Mouse (Mus musculus) embryonic facial prominence, embryonic 14.5 days (tissue): ENCODE results near the gene Dus3l. TPM values are rescaled to one million over a fixed set of nuclear protein-coding genes. Genes with fewer than 3 reads are reported as not detected.

Experiments used
- ATAC-seq: fragments of 200-750 bp; cut with Nextera tagmentation; 2 replicates; pipeline ENCODE4 v1.8.0; 2017; ENCODE audit warnings: low read depth, moderate number of reproducible peaks, moderate TSS enrichment
- DNase-seq: peaks from one replicate; pipeline ENCODE4 v3.0.0-alpha.2; 2015; ENCODE audit warnings: low spot score
- H3K27ac ChIP-seq: fragments of 300-500 bp; sonication (generic); replicated peaks from 2 replicates; pipeline ENCODE4 v1.5.1; 2014; ENCODE audit warnings: low read depth, mild to moderate bottlenecking, low read length, moderate library complexity
- H3K27me3 ChIP-seq: fragments of 300-500 bp; sonication (generic); replicated peaks from 2 replicates; pipeline ENCODE4 v1.6.1; 2014; ENCODE audit warnings: low read length; ENCODE audit not compliant: control insufficient read depth, insufficient read depth
- H3K36me3 ChIP-seq: fragments of 300-500 bp; sonication (generic); 2 replicates; pipeline ENCODE4 v1.6.1; 2014; ENCODE audit warnings: low read length, mixed read lengths; ENCODE audit not compliant: control insufficient read depth, insufficient read depth
- H3K4me1 ChIP-seq: fragments of 300-500 bp; sonication (generic); 2 replicates; pipeline ENCODE4 v1.6.1; 2014; ENCODE audit warnings: antibody characterized with exemption, low read length; ENCODE audit not compliant: control insufficient read depth, insufficient read depth
- H3K4me2 ChIP-seq: fragments of 300-500 bp; sonication (generic); 2 replicates; pipeline ENCODE4 v1.6.1; 2014; ENCODE audit warnings: low read depth, mild to moderate bottlenecking, low read length, moderate library complexity, mixed read lengths
- H3K4me3 ChIP-seq: fragments of 300-500 bp; sonication (generic); 2 replicates; pipeline ENCODE4 v1.5.1; 2014; ENCODE audit warnings: low read depth, mild to moderate bottlenecking, low read length
- H3K9ac ChIP-seq: fragments of 300-500 bp; sonication (generic); 2 replicates; pipeline ENCODE4 v1.6.1; 2014; ENCODE audit warnings: low read depth, mild to moderate bottlenecking, low read length, moderate library complexity, mixed read lengths
- H3K9me3 ChIP-seq: fragments of 300-500 bp; sonication (generic); 2 replicates; pipeline ENCODE4 v1.6.1; 2016; ENCODE audit warnings: low read length; ENCODE audit not compliant: control insufficient read depth
- WGBS: fragments of 180-500 bp; shearing (Covaris S2); extraction: QIAGEN DNeasy Blood & Tissue Kit; methylation state at CpG from one replicate; pipeline ENCODE4 v1.1.7; 2014; 5-methylcytosine and 5-hydroxymethylcytosine counted together
- polyA plus RNA-seq: library from polyadenylated mRNA; unstranded; fragments of >200 nt; fragmentation: Nextera tagmentation; extraction: Ambion mirVana; gene quantifications from 2 replicates; pipeline ENCODE4 v1.2.1, GENCODE M21; 2014

The Dus3l gene
- polyA plus RNA-seq, 1 experiment from 2014 or later: 33.3 TPM

GRCm38 (mm10) chr17:56744173-56744572, 20.4 kb upstream of the Dus3l start:
- Histone ChIP-seq H3K4me2 (no peak overlapping the region), H3K9me3 (no peaks in the 10 kb centered on the region), H3K27ac (no peak overlapping the region; the same call in 1 of the 2 replicates), H3K4me1 (no peaks in the 10 kb centered on the region), H3K9ac (no peak overlapping the region), H3K36me3 (no peaks in the 10 kb centered on the region), H3K27me3 (no peaks in the 10 kb centered on the region), H3K4me3 (no peak overlapping the region)
- ATAC-seq (peak; percentile 51; the same call in 1 of the 2 replicates), DNase-seq (peak; percentile 80)
- 41% methylated on average over 5 of the region's 5 CpGs for WGBS

DNA sequence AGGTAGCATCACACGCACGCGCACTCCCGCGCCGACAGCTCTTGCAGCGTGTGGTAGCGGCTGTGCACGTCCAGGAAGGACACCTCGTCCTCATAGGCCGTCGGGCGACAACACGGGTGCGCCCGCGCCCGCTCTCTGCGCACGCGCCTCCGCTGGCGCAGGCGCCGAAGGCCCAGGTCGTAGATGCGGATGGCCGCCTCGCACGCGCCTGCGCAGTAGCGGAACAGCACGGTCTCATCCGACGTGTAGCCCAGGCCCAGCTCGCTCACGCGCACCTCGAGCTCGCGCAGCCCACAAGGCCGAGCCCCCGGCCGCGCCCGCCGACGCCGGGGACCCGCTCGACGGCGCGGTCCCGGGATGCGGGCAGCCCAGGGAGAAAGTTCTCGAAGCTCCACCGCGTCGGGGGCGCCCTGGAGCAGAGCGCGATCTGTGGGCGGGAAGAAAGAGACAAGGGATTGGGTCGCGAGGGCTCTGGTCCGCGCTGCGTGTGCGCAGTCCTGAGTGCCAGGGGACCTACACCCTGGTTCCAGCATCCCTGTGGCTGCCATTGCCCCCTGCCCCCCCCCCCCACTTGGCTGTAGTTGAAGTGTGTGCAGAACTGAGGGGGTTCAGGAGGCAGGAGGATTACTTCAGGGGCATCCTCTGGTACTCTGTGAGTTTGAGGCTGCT, 13.0 kb upstream of the Dus3l start:
- 25% methylated on average over 49 of the region's 71 CpGs for WGBS

DNA sequence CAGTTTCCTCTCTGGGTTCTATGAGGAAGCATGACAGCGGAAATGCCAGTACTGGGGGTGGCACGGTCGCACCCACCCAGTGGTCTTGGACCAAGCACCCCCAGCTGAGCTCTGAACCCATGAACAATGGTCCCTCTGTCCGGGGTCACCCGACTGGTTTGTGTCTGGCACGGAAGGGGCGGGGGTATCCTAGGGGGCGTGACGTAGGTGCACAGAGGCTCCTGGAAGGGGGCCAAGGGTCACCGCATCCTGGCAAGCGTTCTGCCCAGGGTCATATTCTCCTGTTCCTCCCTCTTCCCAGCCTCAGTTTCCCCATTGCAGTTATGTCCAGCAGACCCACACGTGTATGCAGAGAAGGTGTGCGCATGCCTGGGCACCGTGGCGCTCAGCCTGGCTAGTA, 11.1 kb upstream of the Dus3l start:
- H3K27me3 ChIP-seq: peaks cover 56% of the 10 kb centered on the region
- DNase-seq (no peak), ATAC-seq (no peak)
- 16% methylated on average over 15 of the region's 15 CpGs for WGBS
- no peak overlapping the region for H3K27ac ChIP-seq
- no peaks in the 10 kb centered on the region for H3K36me3 ChIP-seq
- no peak overlapping the region for H3K4me2 ChIP-seq
- no peak overlapping the region for H3K4me3 ChIP-seq
- H3K9ac ChIP-seq: no peak overlapping the region
- H3K9me3 ChIP-seq: no peaks in the 10 kb centered on the region
- H3K4me1 ChIP-seq: peaks cover 17% of the 10 kb centered on the region

More for the DNA sequence above, 13.0 kb upstream of the Dus3l start:
- H3K9ac ChIP-seq: peak overlapping the region; percentile 19; the same call in 1 of the 2 replicates
- DNase-seq (peak; percentile 71), ATAC-seq (peak; percentile 75)
- peak overlapping the region; percentile 33 for H3K4me2 ChIP-seq
- no peak overlapping the region for H3K27ac ChIP-seq
- no peaks in the 10 kb centered on the region for H3K36me3 ChIP-seq
- peaks cover 47% of the 10 kb centered on the region for H3K27me3 ChIP-seq
- no peaks in the 10 kb centered on the region for H3K9me3 ChIP-seq
- H3K4me3 ChIP-seq: peak overlapping the region; percentile 19
- H3K4me1 ChIP-seq: peaks cover 12% of the 10 kb centered on the region

- 6% methylated on average over 32 of the region's 36 CpGs for WGBS
These were observed 10.0 kb upstream of the Dus3l start for GRCm38 (mm10) chr17:56754271-56755185.

DNA sequence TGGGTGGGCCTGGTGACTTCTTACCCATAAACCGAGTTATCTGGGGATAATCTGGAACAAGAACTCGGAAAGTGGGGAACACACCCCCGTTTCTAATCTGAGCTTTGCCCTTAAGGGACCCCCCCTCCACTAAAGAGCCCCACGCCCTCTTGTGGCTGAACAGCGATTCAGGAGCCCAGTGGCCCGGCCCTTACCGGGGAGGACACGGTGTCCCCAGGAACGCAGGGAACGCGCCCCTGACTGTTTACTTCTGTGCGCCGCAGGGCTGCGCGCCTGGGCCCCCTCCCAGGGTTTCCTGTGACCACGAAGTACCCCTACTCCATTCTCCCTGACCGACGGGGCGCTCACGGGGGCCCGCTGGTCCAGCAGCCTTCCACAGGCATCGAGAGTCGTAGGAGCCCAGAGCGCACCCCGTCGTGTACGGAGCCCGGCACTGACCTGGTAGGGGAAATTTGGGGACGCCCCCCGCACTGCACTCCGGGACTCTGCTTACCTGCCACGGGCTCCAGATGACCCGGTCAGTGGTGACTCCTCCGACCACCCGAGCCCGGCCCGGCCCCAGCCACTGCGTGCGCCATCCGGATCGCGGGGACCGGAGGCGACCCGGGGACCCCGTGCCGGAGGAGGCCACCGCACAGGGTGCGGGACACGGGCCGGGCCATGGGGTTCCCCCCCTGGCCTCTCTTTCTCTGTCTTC, 7.7 kb upstream of the Dus3l start:
- ATAC-seq: peak; percentile 5; the same call in 1 of the 2 replicates
- H3K36me3 ChIP-seq: no peaks in the 10 kb centered on the region
- WGBS: under 1% methylated on average over 38 of the region's 51 CpGs
- peak overlapping the region; percentile 71 for H3K9ac ChIP-seq
- no peak for DNase-seq
- H3K4me2 ChIP-seq: peak overlapping the region; percentile 99
- peaks cover 17% of the 10 kb centered on the region for H3K4me1 ChIP-seq
- H3K4me3 ChIP-seq: peak overlapping the region; percentile 59
- H3K27ac ChIP-seq: no peak overlapping the region
- H3K9me3 ChIP-seq: no peaks in the 10 kb centered on the region
- H3K27me3 ChIP-seq: peaks cover 55% of the 10 kb centered on the region

More at GRCm38 (mm10) chr17:56754271-56755185, 10.0 kb upstream of the Dus3l start:
- Histone ChIP-seq H3K36me3 (no peaks in the 10 kb centered on the region), H3K4me2 (peak overlapping the region; percentile 28), H3K9me3 (no peaks in the 10 kb centered on the region), H3K27ac (no peak overlapping the region), H3K27me3 (peaks cover 56% of the 10 kb centered on the region), H3K4me1 (peaks cover 17% of the 10 kb centered on the region), H3K4me3 (peak overlapping the region; percentile 7; the same call in 1 of the 2 replicates), H3K9ac (no peak overlapping the region)
- DNase-seq (no peak), ATAC-seq (no peak)

DNA sequence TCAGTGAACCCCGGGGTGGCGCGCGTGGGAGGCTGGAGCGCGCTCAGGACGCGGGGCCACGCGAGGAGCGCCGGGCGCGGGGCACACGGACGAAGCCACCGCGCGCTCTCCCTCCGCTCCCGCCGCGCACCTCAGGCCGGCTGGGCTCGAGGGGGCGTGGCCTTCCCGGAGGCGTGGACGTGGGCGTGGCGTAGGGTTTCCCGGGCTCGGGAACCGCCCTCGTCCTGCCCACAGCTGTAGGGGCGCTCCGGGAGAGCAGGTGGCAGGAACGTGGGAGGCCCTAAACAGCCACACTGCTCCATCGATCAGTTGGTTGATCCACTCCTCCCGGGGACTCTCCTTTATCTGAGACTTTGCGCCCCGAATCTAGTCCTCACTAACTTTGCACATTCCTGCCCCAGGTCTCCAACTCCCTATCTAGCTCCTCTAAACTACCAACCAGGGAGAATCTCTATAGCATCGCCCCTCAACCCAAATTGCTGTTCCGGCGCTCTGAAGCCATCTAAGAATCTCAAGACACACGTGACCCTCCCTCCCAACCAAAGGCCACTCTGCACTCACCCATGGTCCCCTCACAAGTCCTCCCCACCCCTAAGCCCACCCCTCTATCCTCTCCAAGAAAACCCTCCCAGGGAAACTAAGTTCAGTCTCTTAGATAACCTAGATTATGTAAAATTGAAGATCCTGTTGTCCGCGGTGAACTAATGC, 7.0 kb upstream of the Dus3l start, which contains the start of gene Nrtn:
Nrtn (minus strand) TSS at position 115 of the 708 bp plus-strand sequence.
- ATAC-seq (peak; percentile 72), DNase-seq (peak; percentile 91)
- Histone ChIP-seq H3K9ac (peak within 1 kb of the TSS; percentile 71), H3K9me3 (no peaks in the 10 kb centered on the region), H3K4me1 (peaks cover 18% of the 10 kb centered on the region), H3K36me3 (no peaks in the 10 kb centered on the region), H3K27me3 (peaks cover 47% of the 10 kb centered on the region), H3K4me3 (peak within 1 kb of the TSS; percentile 59), H3K27ac (no peak within 1 kb of the TSS), H3K4me2 (peak within 1 kb of the TSS; percentile 99)
- under 1% methylated on average over 17 of the region's 48 CpGs for WGBS

DNA sequence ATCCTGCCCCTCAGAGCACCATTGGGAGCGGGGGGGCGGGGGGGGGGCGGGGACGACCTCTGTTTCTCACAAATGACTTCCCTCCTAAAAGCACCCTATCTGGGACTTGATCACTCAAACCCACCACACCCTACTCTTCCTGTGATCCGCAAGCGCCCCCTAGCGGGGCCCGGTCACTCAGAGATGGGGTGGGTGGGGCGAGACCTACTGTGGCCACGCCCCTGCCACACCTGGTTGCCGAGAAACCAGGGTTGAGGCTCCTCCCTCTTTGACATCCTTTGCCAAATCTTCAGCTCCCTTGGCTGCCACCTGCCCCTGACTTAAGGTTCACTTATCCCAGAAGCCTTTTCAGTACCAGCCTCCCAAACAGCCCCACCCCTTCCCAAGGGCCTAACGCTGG, 6.4 kb upstream of the Dus3l start:
- H3K9ac ChIP-seq: no peak overlapping the region
- H3K27ac ChIP-seq: no peak overlapping the region
- H3K4me2 ChIP-seq: peak overlapping the region; percentile 99; the same call in 1 of the 2 replicates
- H3K4me3 ChIP-seq: no peak overlapping the region
- peaks cover 24% of the 10 kb centered on the region for H3K4me1 ChIP-seq
- no peaks in the 10 kb centered on the region for H3K9me3 ChIP-seq
- DNase-seq (peak; percentile 67), ATAC-seq (no peak)
- 4% methylated on average over 12 of the region's 12 CpGs for WGBS
- H3K27me3 ChIP-seq: peaks cover 42% of the 10 kb centered on the region
- no peaks in the 10 kb centered on the region for H3K36me3 ChIP-seq

GRCm38 (mm10) chr17:56759261-56759660, 5.3 kb upstream of the Dus3l start:
- DNase-seq (no peak), ATAC-seq (no peak)
- Histone ChIP-seq H3K9ac (no peak overlapping the region), H3K4me2 (no peak overlapping the region), H3K36me3 (no peaks in the 10 kb centered on the region), H3K4me3 (no peak overlapping the region), H3K4me1 (peaks cover 16% of the 10 kb centered on the region), H3K27ac (no peak overlapping the region), H3K9me3 (no peaks in the 10 kb centered on the region), H3K27me3 (peaks cover 32% of the 10 kb centered on the region)
- WGBS: 45% methylated on average over 7 of the region's 7 CpGs
